Mouse (Mus musculus): ENCODE results near the gene Arhgef18. TPM values are rescaled to one million over a fixed set of nuclear protein-coding genes. Genes with fewer than 3 reads are reported as not detected.
A peak's percentile ranks its signal among the peaks of the same experiment; 100 is the strongest.

The Arhgef18 gene
- polyA plus RNA-seq, 1 experiment from 2014 or later, result 10.2 TPM

GRCm38 (mm10) chr8:3467006-3467885 is 74.4 kb downstream of the Arhgef18 start, which contains the start of gene Pex11g:
Pex11g (minus strand) TSS chr8:3467680.
- H3K9me3 ChIP-seq, result no peaks in the 10 kb centered on the region
- no peaks in the 10 kb centered on the region for H3K4me1 ChIP-seq
- 6% methylated on average over 32 of the region's 32 CpGs for WGBS
- no peaks in the 10 kb centered on the region for H3K36me3 ChIP-seq
- ATAC-seq (ENCODE audit: insufficient read depth, low FRiP score, low read depth), result peak; percentile 94
- H3K27me3 ChIP-seq (replicated peaks), result no peaks in the 10 kb centered on the region
- peak within 1 kb of the TSS; percentile 67 for H3K27ac ChIP-seq
- H3K4me3 ChIP-seq (replicated peaks), result peak within 1 kb of the TSS; percentile 52
- peak within 1 kb of the TSS; percentile 67 for H3K4me2 ChIP-seq
- peak within 1 kb of the TSS; percentile 45; the same call in 1 of the 2 replicates for H3K9ac ChIP-seq

- no peaks in the 10 kb centered on the region for H3K36me3 ChIP-seq
- H3K4me3 ChIP-seq (replicated peaks), result peak overlapping the region; percentile 52
- no peaks in the 10 kb centered on the region for H3K4me1 ChIP-seq
- no peaks in the 10 kb centered on the region for H3K27me3 ChIP-seq (replicated peaks)
- peak overlapping the region; percentile 45; the same call in 1 of the 2 replicates for H3K9ac ChIP-seq
- peak overlapping the region; percentile 67 for H3K4me2 ChIP-seq
- H3K9me3 ChIP-seq, result no peaks in the 10 kb centered on the region
- peak overlapping the region; percentile 67; the same call in 1 of the 2 replicates for H3K27ac ChIP-seq
- no peak for ATAC-seq (ENCODE audit: insufficient read depth, low FRiP score, low read depth)
- WGBS, result 51% methylated on average over 9 of the region's 9 CpGs
Measured at GRCm38 (mm10) chr8:3467886-3468545, 75.2 kb downstream of the Arhgef18 start.

GRCm38 (mm10) chr8:3468838-3469237 is 76.0 kb downstream of the Arhgef18 start:
- H3K4me2 ChIP-seq, result no peak overlapping the region
- H3K9ac ChIP-seq, result no peak overlapping the region
- no peaks in the 10 kb centered on the region for H3K36me3 ChIP-seq
- no peak for ATAC-seq (ENCODE audit: insufficient read depth, low FRiP score, low read depth)
- H3K4me1 ChIP-seq, result no peaks in the 10 kb centered on the region
- H3K27ac ChIP-seq, result no peak overlapping the region
- no peaks in the 10 kb centered on the region for H3K9me3 ChIP-seq
- no peaks in the 10 kb centered on the region for H3K27me3 ChIP-seq (replicated peaks)
- no peak overlapping the region for H3K4me3 ChIP-seq (replicated peaks)
- WGBS, result 80% methylated on average over 1 of the region's 1 CpGs

- Histone ChIP-seq H3K36me3 (no peaks in the 10 kb centered on the region), H3K4me3 (replicated peaks) (no peak within 1 kb of the TSS), H3K9ac (no peak within 1 kb of the TSS), H3K4me2 (no peak within 1 kb of the TSS), H3K27ac (no peak within 1 kb of the TSS), H3K27me3 (replicated peaks) (no peaks in the 10 kb centered on the region), H3K9me3 (no peaks in the 10 kb centered on the region), H3K4me1 (no peaks in the 10 kb centered on the region)
- ATAC-seq (ENCODE audit: insufficient read depth, low FRiP score, low read depth), result no peak
Measured at GRCm38 (mm10) chr8:3470562-3470961, 77.8 kb downstream of the Arhgef18 start, which contains the start of gene Tex45. Tex45 (plus strand) TSS chr8:3470862.

GRCm38 (mm10) chr8:3475715-3476429 is 83.1 kb downstream of the Arhgef18 start:
- H3K4me1 ChIP-seq, result no peaks in the 10 kb centered on the region
- no peaks in the 10 kb centered on the region for H3K9me3 ChIP-seq
- 27% methylated on average over 37 of the region's 37 CpGs for WGBS
- H3K4me3 ChIP-seq (replicated peaks), result peak overlapping the region; percentile 23
- no peak overlapping the region for H3K27ac ChIP-seq
- H3K9ac ChIP-seq, result no peak overlapping the region
- no peak for ATAC-seq (ENCODE audit: insufficient read depth, low FRiP score, low read depth)
- no peaks in the 10 kb centered on the region for H3K36me3 ChIP-seq
- H3K27me3 ChIP-seq (replicated peaks), result peaks cover 6% of the 10 kb centered on the region; the same call in 1 of the 2 replicates
- peak overlapping the region; percentile 55 for H3K4me2 ChIP-seq

GRCm38 (mm10) chr8:3480221-3480785 is 87.5 kb downstream of the Arhgef18 start:
- Histone ChIP-seq H3K27ac (0 out of 2 replicates have a peak overlapping the region, but pooled peaks have one; percentile 11), H3K36me3 (no peaks in the 10 kb centered on the region), H3K27me3 (replicated peaks) (peaks cover 6% of the 10 kb centered on the region; the same call in 1 of the 2 replicates), H3K9me3 (no peaks in the 10 kb centered on the region), H3K9ac (no peak overlapping the region), H3K4me3 (replicated peaks) (no peak overlapping the region), H3K4me1 (no peaks in the 10 kb centered on the region), H3K4me2 (no peak overlapping the region)
- ATAC-seq (ENCODE audit: insufficient read depth, low FRiP score, low read depth), result no peak
- WGBS, result 43% methylated on average over 4 of the region's 4 CpGs

- H3K27ac ChIP-seq, result no peak overlapping the region
- no peaks in the 10 kb centered on the region for H3K36me3 ChIP-seq
- H3K4me3 ChIP-seq (replicated peaks), result no peak overlapping the region
- 61% methylated on average over 5 of the region's 5 CpGs for WGBS
- no peak overlapping the region for H3K4me2 ChIP-seq
- no peak overlapping the region for H3K9ac ChIP-seq
- H3K9me3 ChIP-seq, result no peaks in the 10 kb centered on the region
- ATAC-seq (ENCODE audit: insufficient read depth, low FRiP score, low read depth), result no peak
- no peaks in the 10 kb centered on the region for H3K4me1 ChIP-seq
- H3K27me3 ChIP-seq (replicated peaks), result no peaks in the 10 kb centered on the region
Measured at GRCm38 (mm10) chr8:3481605-3482004, 88.8 kb downstream of the Arhgef18 start.

- H3K4me1 ChIP-seq, result no peaks in the 10 kb centered on the region
- WGBS, result 84% methylated on average over 22 of the region's 22 CpGs
- no peak overlapping the region for H3K9ac ChIP-seq
- H3K27ac ChIP-seq, result no peak overlapping the region
- no peaks in the 10 kb centered on the region for H3K9me3 ChIP-seq
- no peak overlapping the region for H3K4me3 ChIP-seq (replicated peaks)
- H3K27me3 ChIP-seq (replicated peaks), result no peaks in the 10 kb centered on the region
- no peak overlapping the region for H3K4me2 ChIP-seq
- no peaks in the 10 kb centered on the region for H3K36me3 ChIP-seq
- ATAC-seq (ENCODE audit: insufficient read depth, low FRiP score, low read depth), result no peak
Measured at GRCm38 (mm10) chr8:3482240-3482740, 89.5 kb downstream of the Arhgef18 start.

GRCm38 (mm10) chr8:3483546-3483945 is 90.7 kb downstream of the Arhgef18 start:
- ATAC-seq (ENCODE audit: insufficient read depth, low FRiP score, low read depth), result no peak
- 70% methylated on average over 7 of the region's 7 CpGs for WGBS

GRCm38 (mm10) chr8:3485192-3485591 is 92.4 kb downstream of the Arhgef18 start:
- WGBS, result 30% methylated on average over 5 of the region's 5 CpGs
- no peaks in the 10 kb centered on the region for H3K27me3 ChIP-seq (replicated peaks)
- no peak for ATAC-seq (ENCODE audit: insufficient read depth, low FRiP score, low read depth)
- H3K4me2 ChIP-seq, result no peak overlapping the region
- no peaks in the 10 kb centered on the region for H3K36me3 ChIP-seq
- H3K9ac ChIP-seq, result no peak overlapping the region
- H3K9me3 ChIP-seq, result no peaks in the 10 kb centered on the region
- H3K4me1 ChIP-seq, result no peaks in the 10 kb centered on the region
- H3K4me3 ChIP-seq (replicated peaks), result no peak overlapping the region
- no peak overlapping the region for H3K27ac ChIP-seq

More at GRCm38 (mm10) chr8:3483546-3483945, 90.7 kb downstream of the Arhgef18 start:
- Histone ChIP-seq H3K9ac (no peak overlapping the region), H3K27ac (no peak overlapping the region), H3K27me3 (replicated peaks) (no peaks in the 10 kb centered on the region), H3K4me1 (no peaks in the 10 kb centered on the region), H3K4me2 (no peak overlapping the region), H3K36me3 (no peaks in the 10 kb centered on the region), H3K9me3 (no peaks in the 10 kb centered on the region), H3K4me3 (replicated peaks) (no peak overlapping the region)

Measured in stomach, embryonic 15.5 days (tissue).